Mouse (Mus musculus) spleen, adult 2 months (tissue): ENCODE measurements at regions not wholly inside any gene's neighbourhood (a gene's known extent, or its start where the extent isn't known, plus 50 kb on each side); places are given as distances from the start of the nearest gene placed in this dataset.

Experiments
- DNase-seq, 2 experiments: peaks; one replicate each; pipeline versions ENCODE4 v3.0.0 to v3.0.0-alpha.2; 2012 to 2021; ENCODE audit warnings: low spot score in 2 of 2, low read depth in 1 of 2
- H3K27ac ChIP-seq: fragments of 200-500 bp; 2 replicates; pipeline ENCODE4 v1.5.1; 2012; ENCODE audit warnings: low read length, inconsistent platforms; ENCODE audit not compliant: insufficient read depth
- H3K27me3 ChIP-seq: fragments of 200-500 bp; 2 replicates; pipeline ENCODE4 v1.6.1; 2012; ENCODE audit warnings: mild to moderate bottlenecking, moderate library complexity, low read length, inconsistent platforms; ENCODE audit not compliant: control insufficient read depth, insufficient read depth
- H3K36me3 ChIP-seq: fragments of 200-500 bp; 2 replicates; pipeline ENCODE4 v1.6.1; 2012; ENCODE audit warnings: mild to moderate bottlenecking, low read length, inconsistent platforms; ENCODE audit not compliant: control insufficient read depth, insufficient read depth
- H3K4me1 ChIP-seq: fragments of 200-500 bp; 2 replicates; pipeline ENCODE4 v1.6.1; 2011; ENCODE audit warnings: inconsistent platforms; ENCODE audit not compliant: control insufficient read depth, insufficient read depth, insufficient read length
- H3K4me3 ChIP-seq: fragments of 200-500 bp; 2 replicates; pipeline ENCODE4 v1.5.1; 2011; ENCODE audit warnings: mild to moderate bottlenecking, inconsistent platforms; ENCODE audit not compliant: insufficient read depth, insufficient read length; ENCODE audit errors: extremely low read depth
- CTCF ChIP-seq: fragments of 200-500 bp; IDR thresholded peaks from 2 replicates; pipeline ENCODE4 v1.5.1; 2011; ENCODE audit warnings: mild to moderate bottlenecking, inconsistent platforms; ENCODE audit not compliant: insufficient read depth, insufficient read length, insufficient replicate concordance; ENCODE audit errors: extremely low read depth
- POLR2A ChIP-seq: fragments of 200-500 bp; IDR thresholded peaks from 2 replicates; pipeline ENCODE4 v1.6.1; 2011; ENCODE audit warnings: low read depth, low read length, inconsistent platforms
- WGBS: fragments of 180-500 bp; shearing (Covaris S2); methylation state at CpG from one replicate; pipeline ENCODE4 v1.1.7; 2018; 5-methylcytosine and 5-hydroxymethylcytosine counted together

- no peak for DNase-seq
- Histone ChIP-seq H3K36me3 (no peaks in the 10 kb centered on the region), H3K4me1 (no peaks in the 10 kb centered on the region), H3K27me3 (no peaks in the 10 kb centered on the region), H3K4me3 (no peak overlapping the region), H3K27ac (no peak overlapping the region)
- TF ChIP-seq POLR2A (no peak), CTCF (no peak)
- WGBS = 83% methylated on average over 7 of the region's 7 CpGs
Observed at GRCm38 (mm10) chr3:52534118-52534517, 266.0 kb downstream of the Foxo1 start.

DNA sequence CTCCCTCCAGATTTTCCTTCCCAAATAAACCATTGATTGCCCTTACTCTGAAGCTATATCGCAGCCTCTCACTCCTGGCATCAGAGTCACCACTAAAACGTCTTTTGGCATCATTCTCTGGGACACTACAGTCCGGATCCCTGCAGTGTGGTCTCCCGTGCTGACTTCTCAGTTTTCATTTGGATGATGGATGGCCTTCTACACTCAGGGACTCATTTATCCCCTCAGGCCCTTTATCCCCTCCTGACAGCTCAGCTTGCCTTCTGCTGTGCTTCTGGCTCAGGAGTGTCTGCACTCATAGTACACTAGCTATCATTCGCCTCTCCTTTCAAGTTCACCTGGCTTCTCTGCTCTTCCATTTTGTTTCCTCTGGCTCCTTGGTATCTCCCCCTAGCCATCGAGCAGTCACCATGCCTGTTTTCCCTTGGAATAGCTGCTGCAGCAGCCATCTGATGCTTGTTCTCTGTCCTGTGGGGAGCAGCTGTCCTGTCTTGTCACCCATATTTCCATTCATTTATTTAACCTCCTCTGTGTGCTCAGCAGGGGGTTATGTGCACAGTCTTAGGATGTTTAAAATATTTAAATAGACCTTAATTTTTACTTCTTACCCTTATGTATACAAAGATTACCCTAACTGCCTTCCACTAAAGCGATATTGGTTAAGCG lies 263.7 kb downstream of the Foxo1 start:
- H3K4me1 ChIP-seq = no peaks in the 10 kb centered on the region
- no peaks in the 10 kb centered on the region for H3K36me3 ChIP-seq
- H3K4me3 ChIP-seq = no peak overlapping the region
- no peak overlapping the region for H3K27ac ChIP-seq
- WGBS = 88% methylated on average over 8 of the region's 8 CpGs
- no peaks in the 10 kb centered on the region for H3K27me3 ChIP-seq
- DNase-seq = no peak
- no peak for TF ChIP-seq POLR2A
- TF ChIP-seq CTCF = no peak

- no peak for DNase-seq
- 81% methylated on average over 7 of the region's 7 CpGs for WGBS
- TF ChIP-seq POLR2A = no peak
- no peak for TF ChIP-seq CTCF
Observed at GRCm38 (mm10) chr3:52530406-52530970, 262.4 kb downstream of the Foxo1 start.

GRCm38 (mm10) chr3:52529136-52529535 lies 261.0 kb downstream of the Foxo1 start:
- DNase-seq = no peak
- Histone ChIP-seq H3K36me3 (no peaks in the 10 kb centered on the region), H3K27me3 (no peaks in the 10 kb centered on the region), H3K4me1 (no peaks in the 10 kb centered on the region), H3K4me3 (no peak overlapping the region), H3K27ac (no peak overlapping the region)
- 85% methylated on average over 6 of the region's 6 CpGs for WGBS
- no peak for TF ChIP-seq CTCF
- TF ChIP-seq POLR2A = no peak

More at GRCm38 (mm10) chr3:52530406-52530970, 262.4 kb downstream of the Foxo1 start:
- Histone ChIP-seq H3K4me3 (no peak overlapping the region), H3K27ac (no peak overlapping the region), H3K36me3 (no peaks in the 10 kb centered on the region), H3K27me3 (no peaks in the 10 kb centered on the region), H3K4me1 (no peaks in the 10 kb centered on the region)

- H3K27me3 ChIP-seq = no peaks in the 10 kb centered on the region
- no peak for DNase-seq
- no peak for TF ChIP-seq POLR2A
- TF ChIP-seq CTCF = no peak
- no peaks in the 10 kb centered on the region for H3K36me3 ChIP-seq
- 94% methylated on average over 7 of the region's 7 CpGs for WGBS
- no peak overlapping the region for H3K27ac ChIP-seq
- H3K4me1 ChIP-seq = no peaks in the 10 kb centered on the region
- H3K4me3 ChIP-seq = no peak overlapping the region
Observed at GRCm38 (mm10) chr3:52528521-52528920, 260.4 kb downstream of the Foxo1 start.

DNA sequence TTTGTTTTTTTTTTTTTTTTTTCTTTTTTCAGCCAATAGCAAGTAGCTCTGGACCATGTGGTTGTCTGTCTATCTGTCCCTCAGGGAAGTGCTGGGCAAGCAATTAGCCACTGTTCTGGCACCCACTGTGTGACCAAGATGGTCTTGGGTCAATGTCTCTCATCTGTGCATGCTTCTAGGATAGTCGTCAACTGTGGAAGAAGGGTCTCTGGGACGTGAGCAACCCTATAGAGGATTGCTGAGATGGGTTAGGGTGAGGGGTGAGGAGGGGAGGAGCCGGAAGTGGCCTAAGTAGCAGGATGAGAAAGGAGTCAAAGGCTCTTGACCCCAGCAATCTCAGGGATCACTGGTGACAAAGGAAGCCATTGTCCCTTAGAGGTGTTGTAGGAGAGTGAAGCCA lies 259.6 kb downstream of the Foxo1 start:
- Histone ChIP-seq H3K27me3 (no peaks in the 10 kb centered on the region), H3K36me3 (no peaks in the 10 kb centered on the region), H3K4me3 (no peak overlapping the region), H3K27ac (no peak overlapping the region), H3K4me1 (no peaks in the 10 kb centered on the region)
- DNase-seq = no peak
- 80% methylated on average over 3 of the region's 3 CpGs for WGBS
- no peak for TF ChIP-seq POLR2A
- no peak for TF ChIP-seq CTCF

GRCm38 (mm10) chr3:52527010-52527754 lies 259.0 kb downstream of the Foxo1 start:
- TF ChIP-seq CTCF (no peak), POLR2A (no peak)
- WGBS = 81% methylated on average over 14 of the region's 14 CpGs
- Histone ChIP-seq H3K36me3 (no peaks in the 10 kb centered on the region), H3K4me3 (no peak overlapping the region), H3K4me1 (no peaks in the 10 kb centered on the region), H3K27me3 (no peaks in the 10 kb centered on the region), H3K27ac (no peak overlapping the region)
- DNase-seq = no peak
